Mouse (Mus musculus) stomach, postnatal 0 days (tissue): ENCODE measurements around the gene Slc22a23.
A peak's percentile ranks its signal among the peaks of the same experiment; 100 is the strongest.

ENCODE experiments used
- CTCF ChIP-seq: IDR thresholded peaks from 2 replicates; pipeline ENCODE4 v1.5.1; 2016; ENCODE audit warnings: antibody characterized with exemption, low read depth, mild to moderate bottlenecking, moderate library complexity
- EP300 ChIP-seq: optimal IDR thresholded peaks from 2 replicates; pipeline ENCODE3; 2016; ENCODE audit warnings: antibody characterized with exemption

GRCm38 (mm10) chr13:34212735-34213212 is 132.2 kb downstream of the Slc22a23 start:
- TF ChIP-seq EP300 (peak; percentile 75), CTCF (no peak)
